Mouse (Mus musculus) embryonic facial prominence, embryonic 14.5 days (tissue): ENCODE results near the gene Sidt2. TPM values are rescaled to one million over a fixed set of nuclear protein-coding genes. Genes with fewer than 3 reads are reported as not detected.

Source experiments
- ATAC-seq: fragments of 200-750 bp; cut with Nextera tagmentation; 2 replicates; pipeline ENCODE4 v1.8.0; 2017; ENCODE audit warnings: low read depth, moderate number of reproducible peaks, moderate TSS enrichment
- DNase-seq: peaks from one replicate; pipeline ENCODE4 v3.0.0-alpha.2; 2015; ENCODE audit warnings: low spot score
- H3K27ac ChIP-seq: fragments of 300-500 bp; sonication (generic); replicated peaks from 2 replicates; pipeline ENCODE4 v1.5.1; 2014; ENCODE audit warnings: low read depth, mild to moderate bottlenecking, low read length, moderate library complexity
- H3K27me3 ChIP-seq: fragments of 300-500 bp; sonication (generic); replicated peaks from 2 replicates; pipeline ENCODE4 v1.6.1; 2014; ENCODE audit warnings: low read length; ENCODE audit not compliant: control insufficient read depth, insufficient read depth
- H3K36me3 ChIP-seq: fragments of 300-500 bp; sonication (generic); 2 replicates; pipeline ENCODE4 v1.6.1; 2014; ENCODE audit warnings: low read length, mixed read lengths; ENCODE audit not compliant: control insufficient read depth, insufficient read depth
- H3K4me1 ChIP-seq: fragments of 300-500 bp; sonication (generic); 2 replicates; pipeline ENCODE4 v1.6.1; 2014; ENCODE audit warnings: antibody characterized with exemption, low read length; ENCODE audit not compliant: control insufficient read depth, insufficient read depth
- H3K4me2 ChIP-seq: fragments of 300-500 bp; sonication (generic); 2 replicates; pipeline ENCODE4 v1.6.1; 2014; ENCODE audit warnings: low read depth, mild to moderate bottlenecking, low read length, moderate library complexity, mixed read lengths
- H3K4me3 ChIP-seq: fragments of 300-500 bp; sonication (generic); 2 replicates; pipeline ENCODE4 v1.5.1; 2014; ENCODE audit warnings: low read depth, mild to moderate bottlenecking, low read length
- H3K9ac ChIP-seq: fragments of 300-500 bp; sonication (generic); 2 replicates; pipeline ENCODE4 v1.6.1; 2014; ENCODE audit warnings: low read depth, mild to moderate bottlenecking, low read length, moderate library complexity, mixed read lengths
- H3K9me3 ChIP-seq: fragments of 300-500 bp; sonication (generic); 2 replicates; pipeline ENCODE4 v1.6.1; 2016; ENCODE audit warnings: low read length; ENCODE audit not compliant: control insufficient read depth
- WGBS: fragments of 180-500 bp; shearing (Covaris S2); extraction: QIAGEN DNeasy Blood & Tissue Kit; methylation state at CpG from one replicate; pipeline ENCODE4 v1.1.7; 2014; 5-methylcytosine and 5-hydroxymethylcytosine counted together
- polyA plus RNA-seq: library from polyadenylated mRNA; unstranded; fragments of >200 nt; fragmentation: Nextera tagmentation; extraction: Ambion mirVana; gene quantifications from 2 replicates; pipeline ENCODE4 v1.2.1, GENCODE M21; 2014

The Sidt2 gene
- polyA plus RNA-seq, 1 experiment from 2014 or later, result 47.9 TPM

- peaks cover 33% of the 10 kb centered on the region for H3K36me3 ChIP-seq
- WGBS, result under 1% methylated on average over 12 of the region's 63 CpGs
- no peaks in the 10 kb centered on the region for H3K9me3 ChIP-seq
- H3K4me2 ChIP-seq, result peak overlapping the region; percentile 68
- H3K9ac ChIP-seq, result peak overlapping the region; percentile 96
- H3K4me3 ChIP-seq, result peak overlapping the region; percentile 91
- H3K27me3 ChIP-seq, result no peaks in the 10 kb centered on the region
- peaks cover 15% of the 10 kb centered on the region for H3K4me1 ChIP-seq
- H3K27ac ChIP-seq, result peak overlapping the region; percentile 89
- ATAC-seq, result peak; percentile 71
- DNase-seq, result peak; percentile 46
Observed at GRCm38 (mm10) chr9:45954294-45955106, 558 bp downstream of the Sidt2 start.

GRCm38 (mm10) chr9:45953511-45954293 is 1.4 kb downstream of the Sidt2 start:
- H3K4me3 ChIP-seq, result peak overlapping the region; percentile 91

GRCm38 (mm10) chr9:45952890-45953289 is 2.2 kb downstream of the Sidt2 start:
- H3K9ac ChIP-seq, result peak overlapping the region; percentile 96; the same call in 1 of the 2 replicates
- H3K9me3 ChIP-seq, result no peaks in the 10 kb centered on the region
- no peak overlapping the region for H3K27ac ChIP-seq
- peaks cover 15% of the 10 kb centered on the region for H3K4me1 ChIP-seq
- peak overlapping the region; percentile 68 for H3K4me2 ChIP-seq
- H3K27me3 ChIP-seq, result no peaks in the 10 kb centered on the region
- no peak for ATAC-seq
- peaks cover 49% of the 10 kb centered on the region for H3K36me3 ChIP-seq
- WGBS, result 73% methylated on average over 7 of the region's 7 CpGs
- no peak for DNase-seq
- H3K4me3 ChIP-seq, result peak overlapping the region; percentile 91

More at GRCm38 (mm10) chr9:45953511-45954293, 1.4 kb downstream of the Sidt2 start:
- peak overlapping the region; percentile 68 for H3K4me2 ChIP-seq
- H3K9me3 ChIP-seq, result no peaks in the 10 kb centered on the region
- H3K9ac ChIP-seq, result peak overlapping the region; percentile 96
- H3K27me3 ChIP-seq, result no peaks in the 10 kb centered on the region
- peaks cover 15% of the 10 kb centered on the region for H3K4me1 ChIP-seq
- ATAC-seq (no peak), DNase-seq (peak; percentile 39)
- peak overlapping the region; percentile 89 for H3K27ac ChIP-seq
- H3K36me3 ChIP-seq, result peaks cover 41% of the 10 kb centered on the region
- WGBS, result 41% methylated on average over 13 of the region's 13 CpGs

- WGBS, result 92% methylated on average over 4 of the region's 4 CpGs
- DNase-seq (no peak), ATAC-seq (no peak)
- no peaks in the 10 kb centered on the region for H3K9me3 ChIP-seq
- no peak overlapping the region for H3K9ac ChIP-seq
- H3K4me2 ChIP-seq, result no peak overlapping the region
- H3K27me3 ChIP-seq, result no peaks in the 10 kb centered on the region
- H3K36me3 ChIP-seq, result peaks cover 58% of the 10 kb centered on the region
- H3K4me1 ChIP-seq, result peaks cover 15% of the 10 kb centered on the region
- H3K4me3 ChIP-seq, result no peak overlapping the region
- H3K27ac ChIP-seq, result no peak overlapping the region
Observed at GRCm38 (mm10) chr9:45952057-45952456, 3.0 kb downstream of the Sidt2 start.

GRCm38 (mm10) chr9:45946872-45947183 is 8.2 kb downstream of the Sidt2 start:
- H3K9ac ChIP-seq, result no peak overlapping the region
- ATAC-seq (no peak), DNase-seq (no peak)
- no peaks in the 10 kb centered on the region for H3K27me3 ChIP-seq
- no peaks in the 10 kb centered on the region for H3K4me1 ChIP-seq
- no peak overlapping the region for H3K4me2 ChIP-seq
- H3K27ac ChIP-seq, result no peak overlapping the region
- H3K9me3 ChIP-seq, result no peaks in the 10 kb centered on the region
- H3K4me3 ChIP-seq, result no peak overlapping the region
- WGBS, result 79% methylated on average over 10 of the region's 10 CpGs
- H3K36me3 ChIP-seq, result peaks cover 99% of the 10 kb centered on the region

- Histone ChIP-seq H3K4me2 (no peak overlapping the region), H3K4me3 (no peak overlapping the region), H3K4me1 (no peaks in the 10 kb centered on the region), H3K36me3 (peaks cover 99% of the 10 kb centered on the region), H3K9ac (no peak overlapping the region), H3K9me3 (no peaks in the 10 kb centered on the region), H3K27ac (no peak overlapping the region), H3K27me3 (no peaks in the 10 kb centered on the region)
- no peak for ATAC-seq
- no peak for DNase-seq
- WGBS, result 86% methylated on average over 16 of the region's 16 CpGs
Observed at GRCm38 (mm10) chr9:45946182-45946871, 8.7 kb downstream of the Sidt2 start.

GRCm38 (mm10) chr9:45945721-45946120 is 9.3 kb downstream of the Sidt2 start:
- no peak for ATAC-seq
- WGBS, result 87% methylated on average over 13 of the region's 13 CpGs
- peaks cover 99% of the 10 kb centered on the region for H3K36me3 ChIP-seq

GRCm38 (mm10) chr9:45944506-45945400 is 10.3 kb downstream of the Sidt2 start:
- 85% methylated on average over 13 of the region's 13 CpGs for WGBS
- H3K9ac ChIP-seq, result no peak overlapping the region
- no peaks in the 10 kb centered on the region for H3K4me1 ChIP-seq
- H3K27ac ChIP-seq, result no peak overlapping the region
- DNase-seq, result no peak
- no peak overlapping the region for H3K4me2 ChIP-seq
- no peak overlapping the region for H3K4me3 ChIP-seq
- H3K9me3 ChIP-seq, result no peaks in the 10 kb centered on the region
- ATAC-seq, result no peak
- no peaks in the 10 kb centered on the region for H3K27me3 ChIP-seq
- H3K36me3 ChIP-seq, result peaks cover 92% of the 10 kb centered on the region

More at GRCm38 (mm10) chr9:45945721-45946120, 9.3 kb downstream of the Sidt2 start:
- Histone ChIP-seq H3K27me3 (no peaks in the 10 kb centered on the region), H3K27ac (no peak overlapping the region), H3K4me2 (no peak overlapping the region), H3K9ac (no peak overlapping the region), H3K4me3 (no peak overlapping the region), H3K4me1 (no peaks in the 10 kb centered on the region), H3K9me3 (no peaks in the 10 kb centered on the region)
- DNase-seq, result no peak
